Mouse (Mus musculus): ENCODE data around the gene Chchd3. TPM values are rescaled to one million over a fixed set of nuclear protein-coding genes. Genes with fewer than 3 reads are reported as not detected.

Chchd3 gene
- polyA plus RNA-seq, 2 experiments from 2014 or later = 96.6 to 103 TPM

DNA sequence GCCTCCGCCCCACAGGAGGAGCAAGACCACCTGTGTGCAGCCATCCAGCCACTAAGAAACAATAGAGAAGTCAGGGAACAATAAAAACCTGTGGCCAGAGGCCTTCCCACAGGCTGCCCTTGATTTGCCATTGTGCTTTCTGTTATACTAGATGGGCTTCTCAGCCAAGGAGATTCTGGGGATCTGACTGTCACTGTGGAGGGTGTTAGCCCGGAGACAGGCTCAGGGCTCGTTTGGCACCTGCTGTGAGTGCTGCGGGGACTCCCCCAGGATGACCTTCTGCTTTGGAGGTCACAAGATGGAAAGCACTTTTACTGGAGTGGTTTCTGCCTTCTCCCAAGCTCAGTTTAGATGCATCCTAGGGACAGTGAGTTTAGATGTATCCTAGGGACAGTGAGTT, 262.5 kb downstream of the Chchd3 start:
- ATAC-seq = no peak

DNA sequence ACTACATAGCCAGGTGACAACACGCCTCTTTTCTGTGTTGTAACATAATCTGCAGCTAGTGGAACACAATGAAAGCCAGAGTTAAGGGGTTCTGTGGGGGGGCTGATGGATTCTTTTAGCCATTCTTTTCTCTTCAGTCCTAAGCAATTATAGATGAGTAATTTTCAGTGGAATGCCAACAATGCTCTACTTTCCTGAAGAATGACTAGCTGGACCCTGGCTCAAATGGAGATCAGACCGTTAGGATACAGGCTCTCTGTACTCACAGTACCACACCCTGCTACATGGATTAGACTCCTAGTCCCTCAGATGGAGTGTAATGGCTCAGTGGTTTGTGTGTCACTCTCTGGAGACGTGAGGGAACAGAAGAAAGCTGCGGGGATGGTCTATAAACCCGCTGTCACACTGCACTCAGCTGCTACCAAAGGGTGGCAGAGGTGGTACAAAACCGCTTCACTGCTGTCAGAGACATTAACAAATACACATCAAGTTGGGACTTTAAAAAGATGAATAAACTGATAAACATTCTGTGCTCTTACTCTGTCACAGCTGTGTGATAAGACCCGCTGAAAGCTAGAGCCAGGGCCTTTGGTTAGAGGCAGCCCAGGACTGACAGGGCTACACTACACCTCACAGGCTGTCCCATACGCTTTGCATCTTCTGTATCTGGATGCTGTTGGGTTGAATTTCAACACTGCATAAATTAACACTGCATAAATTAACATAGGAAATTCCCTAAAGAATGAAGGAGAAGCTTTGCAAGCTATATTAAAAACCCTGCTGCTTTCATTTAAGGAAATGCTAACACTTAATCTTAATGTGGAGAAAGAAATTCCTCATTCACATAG, 264.2 kb downstream of the Chchd3 start:
- ATAC-seq = peak; percentile 80

DNA sequence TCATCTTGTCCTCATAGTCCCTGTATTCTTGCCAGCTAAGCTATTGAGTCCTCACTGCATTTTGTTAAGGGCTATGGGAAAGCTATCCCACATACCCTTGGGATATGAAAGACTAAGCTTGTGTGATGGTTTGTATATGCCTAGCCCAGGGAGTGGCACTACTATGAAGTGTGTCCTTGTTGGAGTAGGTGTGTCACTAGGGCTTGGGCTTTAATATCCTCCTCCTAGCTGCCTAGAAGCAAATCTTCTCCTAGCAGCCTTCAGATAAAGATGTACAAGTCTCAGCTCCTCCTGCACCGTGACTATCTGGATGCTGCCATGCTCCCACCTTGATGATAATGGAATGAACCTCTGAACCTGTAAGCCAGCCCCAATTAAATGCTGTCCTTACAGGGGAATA, 266.5 kb downstream of the Chchd3 start:
- no peak for ATAC-seq

- ATAC-seq = no peak
These were observed 266.9 kb downstream of the Chchd3 start for GRCm38 (mm10) chr6:32793163-32793562.

DNA sequence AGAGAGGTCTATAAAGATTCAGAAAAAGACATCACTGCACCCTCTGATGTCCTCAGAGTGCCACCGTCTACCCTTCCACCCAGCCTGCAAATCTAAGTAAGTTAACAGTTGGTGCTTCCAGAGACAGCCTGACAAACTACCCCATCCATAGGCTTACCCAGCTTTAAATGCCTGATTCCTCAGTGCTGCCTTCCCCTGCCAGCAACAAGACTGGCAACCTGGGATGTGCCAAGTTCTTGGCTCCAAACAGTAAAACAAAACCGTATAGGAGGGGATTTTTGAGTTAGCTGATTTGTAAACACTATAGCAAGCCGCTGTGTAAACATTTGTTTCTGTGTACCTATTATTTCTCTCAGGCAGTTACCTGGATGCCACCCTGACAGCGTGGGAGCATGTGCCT, 269.6 kb downstream of the Chchd3 start:
- no peak for ATAC-seq

GRCm38 (mm10) chr6:32787399-32787798, 272.7 kb downstream of the Chchd3 start:
- ATAC-seq = no peak

- no peak for ATAC-seq
These were observed 273.9 kb downstream of the Chchd3 start for GRCm38 (mm10) chr6:32786196-32786595.

DNA sequence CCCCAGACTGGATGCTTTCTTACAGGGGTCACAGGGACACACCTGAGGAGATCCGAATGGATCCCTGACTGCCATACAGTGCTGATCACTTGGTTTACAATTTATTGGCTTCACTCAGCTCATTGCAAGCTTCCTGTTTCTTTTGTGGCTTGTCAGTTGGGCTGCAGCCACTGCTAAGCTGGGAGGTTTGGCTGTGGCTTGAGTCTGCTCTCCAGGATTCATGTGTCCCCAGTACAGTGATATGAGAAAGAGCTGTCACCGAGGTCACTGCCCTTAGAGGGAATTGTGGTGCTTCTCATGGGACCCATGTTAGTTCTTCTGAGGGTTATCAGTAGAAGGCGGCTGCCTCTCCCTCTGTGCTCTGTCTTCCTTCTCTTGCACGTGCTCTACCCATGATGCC, 277.0 kb downstream of the Chchd3 start:
- ATAC-seq = no peak

DNA sequence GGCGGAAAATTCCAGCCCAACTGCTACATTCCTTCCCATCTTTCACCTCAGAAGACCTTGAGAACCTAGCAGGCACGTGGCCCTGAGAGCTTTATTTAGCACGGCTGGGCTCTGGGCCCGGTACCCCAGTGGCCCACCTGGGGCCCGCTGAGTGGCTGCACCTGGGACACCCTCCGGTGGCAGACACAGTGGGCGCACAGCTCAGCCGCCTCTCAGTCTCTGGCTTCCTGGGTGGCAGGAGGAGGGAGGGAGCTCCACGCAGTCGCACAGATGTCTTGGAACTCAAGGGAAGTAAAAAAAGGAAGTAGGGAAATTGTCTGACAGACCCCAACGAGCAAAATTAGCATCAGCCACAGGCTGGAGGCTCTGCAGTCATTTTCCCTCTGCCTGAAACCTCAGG, 279.5 kb downstream of the Chchd3 start:
- ATAC-seq = no peak

GRCm38 (mm10) chr6:32776384-32776783, 283.7 kb downstream of the Chchd3 start:
- ATAC-seq = no peak

GRCm38 (mm10) chr6:32754524-32754923, 305.5 kb downstream of the Chchd3 start:
- ATAC-seq = no peak

DNA sequence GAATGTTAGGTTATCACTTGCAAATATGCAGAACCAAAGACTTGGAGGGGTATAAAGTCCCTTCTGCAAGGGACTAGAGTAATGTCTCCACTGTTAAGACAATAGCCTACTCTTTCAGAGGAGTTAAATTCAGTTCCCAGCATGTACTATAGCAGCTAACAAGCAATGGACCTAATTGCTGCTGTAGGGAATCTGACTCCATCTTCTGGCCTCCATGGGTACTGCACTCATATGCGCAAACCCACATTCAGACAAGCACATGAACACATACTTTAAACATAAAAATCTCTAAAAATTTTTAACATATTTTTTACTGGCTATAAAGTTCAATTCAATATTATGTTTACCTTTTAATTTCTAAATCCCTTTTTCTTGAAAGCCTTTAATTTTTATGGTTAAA, 310.2 kb downstream of the Chchd3 start:
- ATAC-seq = no peak

DNA sequence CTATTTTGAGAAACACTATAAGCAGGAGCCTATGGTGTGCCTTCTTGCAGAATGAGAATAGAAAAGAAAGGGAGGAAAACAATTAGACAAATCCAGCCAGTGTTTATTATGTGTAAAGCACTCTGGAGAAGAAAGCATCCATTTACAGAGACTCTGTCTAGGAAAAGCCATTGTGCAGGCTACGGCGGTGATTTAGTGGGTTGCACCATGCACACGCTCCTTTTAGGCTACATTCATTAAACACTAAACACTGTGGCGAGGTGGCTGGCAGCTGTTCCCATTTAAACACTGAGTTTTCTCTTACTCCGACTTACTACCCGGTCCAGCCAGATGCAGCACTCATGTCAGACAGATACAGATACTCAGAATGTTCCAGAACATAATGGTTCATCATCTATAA, 311.3 kb downstream of the Chchd3 start:
- ATAC-seq = no peak

DNA sequence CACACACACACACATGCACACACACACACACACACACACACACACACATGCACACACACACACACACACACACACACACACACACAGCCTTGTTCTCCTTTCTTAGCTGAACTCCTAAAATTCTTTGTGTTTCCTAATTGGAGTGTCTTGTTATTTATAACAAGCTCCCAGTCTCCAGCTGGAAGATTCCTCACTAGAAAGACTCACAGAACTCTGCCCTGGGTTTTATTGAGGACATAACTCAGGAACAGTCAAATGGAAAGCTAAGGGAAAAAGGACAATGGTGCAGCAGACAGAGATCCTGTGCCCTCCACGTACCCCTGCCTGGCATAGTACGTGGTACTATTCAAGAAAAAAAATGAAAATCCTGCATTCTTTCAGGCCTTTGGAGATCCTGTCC, 312.7 kb downstream of the Chchd3 start:
- no peak for ATAC-seq

Other genes with a start within 250 kb of the Chchd3 start
- 10 to 100 TPM; 48.1 to 58.9 TPM for gene Exoc4, start 188.8 kb upstream of the Chchd3 start, polyA plus RNA-seq (2017; shearing (Covaris generic))

All from activated CD4-positive, CD25-positive, alpha-beta regulatory T cell, adult 4 months (primary cell).